Mouse (Mus musculus): ENCODE data around the gene Gpc5.

DNA sequence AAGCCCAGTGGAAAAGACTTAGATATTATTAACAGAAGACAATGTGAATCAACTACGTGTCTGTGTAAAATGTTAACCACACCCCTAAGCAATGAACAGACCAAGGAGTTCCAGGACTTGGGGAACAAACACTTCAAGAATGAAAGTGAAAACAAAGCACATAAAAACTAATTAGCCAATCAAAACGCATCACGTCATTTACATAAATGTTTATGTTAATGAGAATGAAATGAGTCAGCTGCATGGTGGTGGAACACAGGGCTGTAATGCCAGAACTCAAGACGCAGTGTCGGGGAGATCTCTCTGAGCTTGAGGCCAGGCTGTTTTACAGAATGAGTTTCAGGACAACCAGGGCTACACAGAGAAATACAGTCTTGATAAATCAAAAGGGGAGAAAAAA lies 136.1 kb downstream of the Gpc5 start:
- TF ChIP-seq CTCF (IDR thresholded peaks at IDR 0.05; ENCODE audit: control insufficient read depth, insufficient read depth, insufficient replicate concordance, low read depth, low read length) (no peak), POLR2A (IDR thresholded peaks at IDR 0.05; ENCODE audit: control insufficient read depth, low read depth, low read length) (no peak)
